Mouse (Mus musculus) liver, embryonic 14.5 days (tissue): ENCODE results near the gene Wdr73. TPM values are rescaled to one million over a fixed set of nuclear protein-coding genes. Genes with fewer than 3 reads are reported as not detected.

Experiments
- ATAC-seq: fragments of 200-750 bp; cut with Nextera tagmentation; 2 replicates; pipeline ENCODE4 v1.8.0; 2017; ENCODE audit warnings: moderate number of reproducible peaks, mild to moderate bottlenecking, moderate library complexity; ENCODE audit not compliant: insufficient read depth
- DNase-seq, 3 experiments: peaks; one replicate each; pipeline ENCODE4 v3.0.0-alpha.2; 2012 to 2013; ENCODE audit warnings: low read depth in 3 of 3, low spot score in 3 of 3
- H3K27ac ChIP-seq: fragments of 300-500 bp; sonication (generic); 2 replicates; pipeline ENCODE4 v1.5.1; 2014; ENCODE audit warnings: moderate library complexity, mild to moderate bottlenecking, control low read depth, inconsistent platforms
- H3K27me3 ChIP-seq: fragments of 300-500 bp; sonication (generic); 2 replicates; pipeline ENCODE4 v1.6.1; 2014; ENCODE audit warnings: mild to moderate bottlenecking, low read length, moderate library complexity; ENCODE audit not compliant: control insufficient read depth, insufficient read depth
- H3K36me3 ChIP-seq: fragments of 300-500 bp; sonication (generic); replicated peaks from 2 replicates; pipeline ENCODE4 v1.6.1; 2014; ENCODE audit warnings: low read depth; ENCODE audit not compliant: control insufficient read depth, insufficient read depth
- H3K4me1 ChIP-seq, 2 experiments: fragments of 200-500 bp in 1 of 2; fragments of 300-500 bp in 1 of 2; sonication (generic) in 1 of 2; replicated peaks; 2 replicates each; pipeline ENCODE4 v1.6.1; 2012 to 2014; ENCODE audit warnings: antibody characterized with exemption in 1 of 2, inconsistent platforms in 1 of 2, low read length in 1 of 2; ENCODE audit not compliant: control insufficient read depth in 2 of 2, insufficient read depth in 2 of 2
- H3K4me2 ChIP-seq: fragments of 300-500 bp; sonication (generic); 2 replicates; pipeline ENCODE4 v1.6.1; 2014; ENCODE audit warnings: low read depth, mild to moderate bottlenecking, control low read depth, moderate library complexity
- H3K4me3 ChIP-seq, 2 experiments: fragments of 200-500 bp in 1 of 2; fragments of 300-500 bp in 1 of 2; sonication (generic) in 1 of 2; 2 replicates each; pipeline ENCODE4 v1.5.1; 2012 to 2014; ENCODE audit warnings: low read depth in 2 of 2, low read length in 2 of 2, mild to moderate bottlenecking in 2 of 2, control low read depth in 1 of 2, inconsistent platforms in 1 of 2, moderate library complexity in 1 of 2; ENCODE audit not compliant: insufficient read depth in 1 of 2
- H3K9ac ChIP-seq: fragments of 300-500 bp; sonication (generic); replicated peaks from 2 replicates; pipeline ENCODE4 v1.6.1; 2014; ENCODE audit warnings: mild to moderate bottlenecking, control low read depth, moderate library complexity
- H3K9me3 ChIP-seq: fragments of 300-500 bp; sonication (generic); 2 replicates; pipeline ENCODE4 v1.6.1; 2016; ENCODE audit warnings: low read length, mixed read lengths; ENCODE audit not compliant: control insufficient read depth
- CTCF ChIP-seq: IDR thresholded peaks from 2 replicates; pipeline ENCODE4 v1.5.1; 2016; ENCODE audit warnings: antibody characterized with exemption, low read depth, control low read depth
- EP300 ChIP-seq: IDR thresholded peaks from 2 replicates; pipeline ENCODE4 v1.6.1; 2016; ENCODE audit warnings: antibody characterized with exemption, low read depth
- WGBS: fragments of 180-500 bp; shearing (Covaris S2); extraction: QIAGEN DNeasy Blood & Tissue Kit; methylation state at CpG from one replicate; pipeline ENCODE4 v1.1.7; 2014; ENCODE audit not compliant: insufficient replicate concordance; 5-methylcytosine and 5-hydroxymethylcytosine counted together
- polyA plus RNA-seq, 2 experiments: library from polyadenylated mRNA; depleted of rRNA in 1 of 2; stranded (reverse) in 1 of 2; unstranded in 1 of 2; fragments of >200 nt; fragmentation: Nextera tagmentation in 1 of 2; extraction: Ambion mirVana in 1 of 2; gene quantifications; 2 replicates each; pipeline versions ENCODE4 v1.2.1 to v1.2.3; 2012 to 2014

Gene Wdr73
- polyA plus RNA-seq, 2 experiments: 10.7 to 11.8 TPM

DNA sequence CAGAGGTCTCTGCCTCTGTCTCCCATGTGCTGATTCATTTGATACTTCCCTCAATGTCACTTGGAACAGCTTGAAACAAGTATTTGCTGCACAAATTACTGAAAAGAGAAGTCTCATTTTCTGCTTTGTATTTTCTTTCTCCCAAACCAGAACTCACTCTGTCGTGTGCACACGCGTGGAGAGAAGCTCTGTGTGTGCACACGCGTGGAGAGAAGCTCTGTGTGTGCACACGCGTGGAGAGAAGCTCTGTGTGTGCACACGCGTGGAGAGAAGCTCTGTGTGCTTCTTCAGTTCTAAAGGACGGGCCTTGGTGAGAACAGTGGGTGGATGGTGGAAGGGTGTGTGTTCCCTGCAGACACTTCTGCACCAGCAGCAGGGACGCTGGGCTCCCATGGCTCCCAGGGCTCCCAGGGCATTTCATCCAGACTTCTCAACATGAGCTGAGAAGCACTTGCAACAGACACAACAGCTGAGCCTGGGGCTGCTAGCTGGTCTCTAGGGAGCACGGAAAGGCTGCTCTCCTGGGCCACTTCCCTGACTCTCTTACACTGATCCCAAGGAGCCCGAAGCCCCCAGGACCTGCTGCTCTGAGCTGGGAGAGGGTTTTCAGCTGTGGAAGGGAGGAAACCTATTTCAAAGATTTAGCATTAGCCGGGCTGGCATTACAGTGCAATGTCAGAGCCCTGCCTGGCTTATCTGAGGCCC, 6.1 kb downstream of the Wdr73 start:
- Histone ChIP-seq H3K4me1 (no peaks in the 10 kb centered on the region), H3K9me3 (no peaks in the 10 kb centered on the region), H3K9ac (no peak overlapping the region), H3K4me3 (no peak overlapping the region), H3K4me2 (no peak overlapping the region), H3K27me3 (no peaks in the 10 kb centered on the region), H3K27ac (no peak overlapping the region), H3K36me3 (peaks cover 35% of the 10 kb centered on the region)
- 82% methylated on average over 14 of the region's 14 CpGs for WGBS
- no peak for TF ChIP-seq EP300
- no peak for TF ChIP-seq CTCF
- DNase-seq (no peak), ATAC-seq (no peak)

DNA sequence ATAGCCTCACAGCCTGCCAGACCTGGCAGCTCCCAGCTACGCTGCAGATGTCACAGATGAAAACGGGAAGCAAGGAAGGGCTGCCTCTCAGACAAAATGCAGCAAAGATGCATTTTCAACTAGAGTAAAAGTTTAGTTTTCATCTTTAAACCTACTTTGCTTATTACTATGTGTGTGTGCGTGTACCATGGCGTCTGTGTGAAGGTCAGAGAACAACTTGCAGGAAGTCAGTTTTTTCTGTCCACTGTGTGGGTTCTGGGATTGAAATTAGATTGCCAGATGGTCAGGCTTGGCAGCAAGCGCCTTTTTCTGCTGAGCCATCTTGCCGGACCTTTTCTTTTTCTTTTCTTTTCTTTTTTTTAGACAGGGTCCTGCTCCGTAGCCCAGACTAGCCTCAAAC, 6.9 kb downstream of the Wdr73 start:
- Histone ChIP-seq H3K9ac (no peak overlapping the region), H3K27ac (no peak overlapping the region), H3K4me1 (no peaks in the 10 kb centered on the region; a peak in 1 of 4 replicates), H3K4me3 (no peak overlapping the region), H3K27me3 (no peaks in the 10 kb centered on the region), H3K4me2 (no peak overlapping the region), H3K36me3 (peaks cover 35% of the 10 kb centered on the region), H3K9me3 (no peaks in the 10 kb centered on the region)
- ATAC-seq (no peak), DNase-seq (no peak)
- WGBS: 79% methylated on average over 7 of the region's 7 CpGs
- TF ChIP-seq EP300 (no peak), CTCF (no peak)

DNA sequence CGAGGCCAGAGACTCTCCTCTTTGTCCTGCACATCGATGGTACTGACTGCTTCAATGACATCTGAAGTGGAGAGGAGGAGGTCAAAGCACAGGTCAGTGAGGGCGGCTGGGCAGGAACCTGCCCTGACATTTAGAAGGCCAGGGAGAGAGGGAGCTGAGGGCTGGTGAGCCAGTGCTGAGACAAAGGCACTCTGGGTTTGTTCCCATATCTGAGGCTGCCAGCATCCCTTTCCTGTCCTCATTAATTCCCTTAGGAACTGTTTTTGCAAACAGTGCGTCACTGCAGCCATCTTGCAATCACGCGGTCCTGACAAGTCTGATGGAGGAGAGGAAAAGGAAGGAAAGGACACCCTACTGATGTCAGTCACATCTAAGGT, 7.3 kb downstream of the Wdr73 start:
- TF ChIP-seq EP300 (no peak), CTCF (no peak)
- Histone ChIP-seq H3K4me2 (no peak overlapping the region), H3K4me1 (no peaks in the 10 kb centered on the region; a peak in 1 of 4 replicates), H3K27me3 (no peaks in the 10 kb centered on the region), H3K36me3 (peaks cover 35% of the 10 kb centered on the region), H3K9me3 (no peaks in the 10 kb centered on the region), H3K9ac (no peak overlapping the region), H3K4me3 (no peak overlapping the region), H3K27ac (no peak overlapping the region)
- ATAC-seq (no peak), DNase-seq (no peak)
- WGBS: 76% methylated on average over 6 of the region's 6 CpGs

DNA sequence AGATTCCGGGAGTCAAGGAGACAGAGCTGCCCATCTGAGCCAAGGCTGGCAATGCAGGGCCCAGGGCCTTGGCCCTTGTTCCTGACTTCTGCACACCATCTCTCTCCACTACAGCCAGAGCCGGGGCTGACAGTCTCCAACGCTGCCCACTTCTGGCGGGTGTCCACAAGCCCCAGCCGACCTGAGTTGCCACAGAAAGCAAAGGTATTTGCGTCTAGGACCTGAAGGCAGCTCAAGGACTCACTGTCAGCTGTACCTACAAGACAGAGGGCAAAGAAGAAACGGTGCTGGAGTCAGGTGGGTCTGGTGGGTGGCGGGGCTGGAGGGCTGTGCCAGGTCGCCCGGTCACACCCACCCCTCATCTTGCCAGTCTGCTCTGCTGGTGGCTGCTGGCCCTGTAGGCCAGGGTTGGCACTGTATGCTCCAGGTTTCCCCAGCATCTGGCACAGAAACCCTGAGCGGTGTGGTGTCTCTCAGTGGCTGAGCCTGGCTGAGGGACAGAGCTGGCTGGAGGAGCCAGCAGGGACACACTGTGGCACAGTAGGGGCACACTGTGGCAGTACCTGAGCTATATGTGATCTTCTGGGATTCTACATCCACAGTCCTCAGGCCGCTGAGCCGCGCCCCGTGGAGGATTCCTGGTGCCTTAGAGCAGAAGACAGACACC, 7.8 kb downstream of the Wdr73 start:
- WGBS: 79% methylated on average over 15 of the region's 15 CpGs
- H3K4me1 ChIP-seq: no peaks in the 10 kb centered on the region; a peak in 1 of 4 replicates

DNA sequence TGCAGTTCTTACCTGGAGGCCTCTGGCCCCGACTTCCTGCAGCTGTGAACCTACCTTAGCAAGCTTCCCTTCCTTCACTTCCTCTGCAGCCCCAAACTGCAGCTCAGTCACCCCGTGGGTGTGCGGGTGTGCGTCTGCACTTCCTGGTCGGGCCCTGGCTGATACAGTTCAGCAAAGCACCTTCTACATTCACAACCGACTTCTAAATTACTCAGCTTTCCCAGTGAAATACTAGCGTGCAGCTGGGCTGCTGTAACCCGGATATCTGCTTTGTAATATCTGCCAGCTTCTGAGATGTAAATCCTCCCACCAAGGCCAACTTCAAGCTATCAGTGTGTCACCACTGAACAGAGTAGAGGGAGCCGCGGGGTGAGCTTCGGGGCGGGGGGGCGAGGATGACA, 11.2 kb downstream of the Wdr73 start:
- Histone ChIP-seq H3K9ac (no peak overlapping the region), H3K27ac (no peak overlapping the region), H3K4me2 (no peak overlapping the region), H3K4me3 (no peak overlapping the region), H3K36me3 (peaks cover 24% of the 10 kb centered on the region), H3K27me3 (no peaks in the 10 kb centered on the region), H3K9me3 (no peaks in the 10 kb centered on the region), H3K4me1 (no peaks in the 10 kb centered on the region; a peak in 1 of 4 replicates)
- DNase-seq: no peak
- 47% methylated on average over 13 of the region's 13 CpGs for WGBS
- TF ChIP-seq CTCF (no peak), EP300 (no peak)
- ATAC-seq: no peak

More for the DNA sequence above, 7.8 kb downstream of the Wdr73 start:
- no peak overlapping the region for H3K27ac ChIP-seq
- no peaks in the 10 kb centered on the region for H3K27me3 ChIP-seq
- DNase-seq (no peak), ATAC-seq (no peak)
- TF ChIP-seq CTCF (no peak), EP300 (no peak)
- H3K9me3 ChIP-seq: no peaks in the 10 kb centered on the region
- H3K9ac ChIP-seq: no peak overlapping the region
- H3K4me3 ChIP-seq: no peak overlapping the region
- peaks cover 35% of the 10 kb centered on the region for H3K36me3 ChIP-seq
- H3K4me2 ChIP-seq: no peak overlapping the region
